Mouse (Mus musculus): ENCODE results near the gene 0610030E20Rik.

- TF ChIP-seq CTCF (IDR thresholded peaks at IDR 0.05; ENCODE audit: borderline replicate concordance, control insufficient read depth, extremely low read depth, insufficient read depth, low read length, poor library complexity) (no peak), POLR2A (IDR thresholded peaks at IDR 0.05; ENCODE audit: control insufficient read depth, extremely low read depth, insufficient read depth, low read length, poor library complexity) (no peak)
Observed at GRCm38 (mm10) chr6:72378510-72379234, 31.6 kb downstream of the 0610030E20Rik start.
